Mouse (Mus musculus) liver, embryonic 11.5 days (tissue): ENCODE measurements at regions not wholly inside any gene's neighbourhood (a gene's known extent, or its start where the extent isn't known, plus 50 kb on each side); places are given as distances from the start of the nearest gene placed in this dataset.
"Not testable (repeated sequence)": the region's sequence is repeated elsewhere in the genome, so short reads cannot be mapped to it uniquely, and the experiment has no call there.

ENCODE experiments used
- ATAC-seq: fragments of 200-750 bp; cut with Nextera tagmentation; replicated peaks from 2 replicates; pipeline ENCODE4 v1.8.0; 2017; ENCODE audit warnings: moderate number of reproducible peaks, mild to moderate bottlenecking, moderate TSS enrichment, moderate library complexity; ENCODE audit not compliant: low FRiP score
- DNase-seq: peaks from one replicate; pipeline ENCODE4 v3.0.0-alpha.2; 2017; ENCODE audit warnings: low spot score
- H3K27ac ChIP-seq: fragments of 300-500 bp; sonication (generic); 2 replicates; pipeline ENCODE4 v1.5.1; 2014; ENCODE audit warnings: mild to moderate bottlenecking, low read depth, low read length, control low read depth
- H3K27me3 ChIP-seq: fragments of 300-500 bp; sonication (generic); replicated peaks from 2 replicates; pipeline ENCODE4 v1.6.1; 2014; ENCODE audit warnings: low read length, mixed read lengths; ENCODE audit not compliant: control insufficient read depth, insufficient read depth
- H3K36me3 ChIP-seq: fragments of 300-500 bp; sonication (generic); 2 replicates; pipeline ENCODE4 v1.6.1; 2014; ENCODE audit warnings: mild to moderate bottlenecking, low read length, moderate library complexity, mixed read lengths; ENCODE audit not compliant: control insufficient read depth, insufficient read depth
- H3K4me1 ChIP-seq: fragments of 300-500 bp; sonication (generic); replicated peaks from 2 replicates; pipeline ENCODE4 v1.6.1; 2014; ENCODE audit warnings: low read length, mixed read lengths; ENCODE audit not compliant: control insufficient read depth, insufficient read depth
- H3K4me2 ChIP-seq: fragments of 300-500 bp; sonication (generic); 2 replicates; pipeline ENCODE4 v1.6.1; 2014; ENCODE audit warnings: mild to moderate bottlenecking, control low read depth, moderate library complexity
- H3K4me3 ChIP-seq: fragments of 300-500 bp; sonication (generic); 2 replicates; pipeline ENCODE4 v1.5.1; 2014; ENCODE audit warnings: low read depth, low read length, control low read depth
- H3K9ac ChIP-seq: fragments of 300-500 bp; sonication (generic); 2 replicates; pipeline ENCODE4 v1.6.1; 2014; ENCODE audit warnings: low read depth, low read length, control low read depth
- H3K9me3 ChIP-seq: fragments of 300-500 bp; sonication (generic); 2 replicates; pipeline ENCODE4 v1.6.1; 2016; ENCODE audit warnings: low read length, inconsistent platforms, mixed read lengths; ENCODE audit not compliant: control insufficient read depth
- WGBS: fragments of 180-500 bp; shearing (Covaris S2); extraction: QIAGEN DNeasy Blood & Tissue Kit; methylation state at CpG from one replicate; pipeline ENCODE4 v1.1.7; 2014; 5-methylcytosine and 5-hydroxymethylcytosine counted together

DNA sequence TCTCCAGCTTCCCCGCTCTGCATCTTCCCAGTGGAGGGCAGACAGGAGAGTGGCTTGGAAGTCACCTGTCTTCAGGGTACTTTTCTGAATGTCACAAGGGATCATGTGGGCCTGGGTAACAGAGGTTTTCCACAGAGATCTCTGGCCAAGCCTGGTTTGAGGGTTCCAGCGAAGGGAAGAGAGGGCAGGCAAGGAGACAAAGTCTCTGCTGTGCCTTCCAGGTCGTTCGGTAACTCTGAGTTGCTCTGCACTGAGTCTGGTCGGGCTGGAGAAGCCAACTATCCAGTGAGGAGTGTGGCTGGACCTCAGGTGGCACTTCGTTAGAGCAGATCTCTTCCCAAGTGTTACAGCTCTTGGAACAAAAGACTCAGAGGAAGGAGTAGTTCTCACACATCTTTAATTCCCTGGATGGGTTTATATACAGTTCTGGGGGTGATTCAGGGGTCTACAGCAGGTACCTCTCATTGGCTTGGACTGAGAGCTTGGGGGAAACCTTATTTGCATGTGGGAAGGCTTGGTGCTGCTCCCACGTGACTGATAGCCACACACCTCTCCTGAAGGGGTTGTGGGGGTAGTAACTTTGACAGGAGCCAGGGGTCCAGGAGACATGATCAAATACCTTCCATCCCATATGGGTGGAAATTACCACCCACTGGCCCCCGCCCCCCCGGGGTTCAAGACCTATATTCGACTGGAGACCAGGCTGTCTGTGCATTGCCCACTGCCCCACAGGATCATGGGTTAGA lies 71.1 kb downstream of the Tex35 start:
- DNase-seq, result no peak
- no peak overlapping the region for H3K9ac ChIP-seq

DNA sequence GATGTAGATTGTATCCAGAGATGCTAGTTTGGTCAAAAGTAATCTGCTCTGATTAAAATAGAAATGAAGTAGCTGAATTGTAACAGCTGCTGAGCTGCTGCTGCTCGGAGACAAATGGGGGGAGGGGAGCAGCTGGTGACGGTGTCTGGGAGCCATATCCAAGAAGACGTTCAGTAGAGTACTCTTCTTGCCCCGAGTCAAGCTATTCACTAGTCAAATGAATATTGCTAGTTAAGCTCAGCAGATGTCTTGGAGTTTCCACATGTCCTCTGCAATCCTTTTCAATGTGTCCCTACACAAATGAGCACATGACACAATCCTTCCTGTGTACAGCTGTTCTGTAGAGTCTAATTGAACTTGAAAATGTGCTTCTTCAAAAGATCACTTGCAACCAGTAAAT lies 71.7 kb downstream of the Tex35 start:
- Histone ChIP-seq H3K36me3 (no peaks in the 10 kb centered on the region), H3K9ac (no peak overlapping the region), H3K4me3 (no peak overlapping the region), H3K4me2 (no peak overlapping the region), H3K27me3 (no peaks in the 10 kb centered on the region), H3K4me1 (peaks cover 27% of the 10 kb centered on the region), H3K9me3 (no peaks in the 10 kb centered on the region; the same call in 1 of the 2 replicates), H3K27ac (no peak overlapping the region)
- DNase-seq, result no peak
- 69% methylated on average over 4 of the region's 4 CpGs for WGBS
- ATAC-seq, result no peak

More for the DNA sequence above, 71.1 kb downstream of the Tex35 start:
- H3K27me3 ChIP-seq, result no peaks in the 10 kb centered on the region
- H3K36me3 ChIP-seq, result no peaks in the 10 kb centered on the region
- H3K9me3 ChIP-seq, result no peaks in the 10 kb centered on the region; the same call in 1 of the 2 replicates
- peaks cover 27% of the 10 kb centered on the region for H3K4me1 ChIP-seq
- H3K4me2 ChIP-seq, result no peak overlapping the region
- H3K4me3 ChIP-seq, result no peak overlapping the region
- no peak overlapping the region for H3K27ac ChIP-seq
- 83% methylated on average over 10 of the region's 10 CpGs for WGBS
- no peak for ATAC-seq

- not testable (repeated sequence) for H3K9me3 ChIP-seq, H3K36me3 ChIP-seq, H3K4me3 ChIP-seq, DNase-seq, H3K4me2 ChIP-seq, H3K9ac ChIP-seq, H3K27me3 ChIP-seq, H3K27ac ChIP-seq, ATAC-seq
- WGBS, result 88% methylated on average over 8 of the region's 8 CpGs
- H3K4me1 ChIP-seq, result peaks cover 25% of the 10 kb centered on the region
Measured at GRCm38 (mm10) chr1:157035221-157035620, 73.3 kb downstream of the Tex35 start.

- Histone ChIP-seq H3K36me3 (no peaks in the 10 kb centered on the region), H3K9me3 (no peaks in the 10 kb centered on the region), H3K4me1 (no peaks in the 10 kb centered on the region), H3K4me2 (no peak overlapping the region), H3K27ac (no peak overlapping the region), H3K9ac (no peak overlapping the region), H3K27me3 (no peaks in the 10 kb centered on the region), H3K4me3 (no peak overlapping the region)
- 93% methylated on average over 3 of the region's 3 CpGs for WGBS
- DNase-seq (no peak), ATAC-seq (no peak)
Measured at GRCm38 (mm10) chr1:157028682-157029081, 79.8 kb downstream of the Tex35 start.

DNA sequence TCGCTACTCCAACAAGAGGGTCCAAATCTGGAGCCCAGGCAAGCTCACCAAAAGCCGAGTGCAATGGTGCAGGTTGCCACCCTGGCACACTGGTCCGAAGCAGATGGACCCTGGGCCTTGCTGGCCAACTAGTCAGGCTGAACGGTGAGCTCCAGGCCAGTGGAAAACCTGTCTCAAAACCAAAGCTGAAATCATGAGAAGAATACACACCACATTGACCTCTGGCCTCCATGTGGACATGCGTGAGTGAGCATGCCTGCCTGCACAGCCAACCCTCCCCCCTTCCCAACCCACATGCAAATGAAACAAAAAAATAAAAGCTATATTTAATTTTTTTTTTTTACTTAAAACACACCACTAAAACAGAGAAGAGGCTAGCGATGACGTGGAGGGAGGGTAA lies 80.8 kb downstream of the Tex35 start:
- Histone ChIP-seq H3K27me3 (no peaks in the 10 kb centered on the region), H3K4me1 (no peaks in the 10 kb centered on the region), H3K27ac (no peak overlapping the region), H3K4me3 (no peak overlapping the region), H3K9ac (no peak overlapping the region), H3K4me2 (no peak overlapping the region), H3K36me3 (no peaks in the 10 kb centered on the region), H3K9me3 (no peaks in the 10 kb centered on the region)
- no peak for ATAC-seq
- no peak for DNase-seq
- 89% methylated on average over 7 of the region's 7 CpGs for WGBS

DNA sequence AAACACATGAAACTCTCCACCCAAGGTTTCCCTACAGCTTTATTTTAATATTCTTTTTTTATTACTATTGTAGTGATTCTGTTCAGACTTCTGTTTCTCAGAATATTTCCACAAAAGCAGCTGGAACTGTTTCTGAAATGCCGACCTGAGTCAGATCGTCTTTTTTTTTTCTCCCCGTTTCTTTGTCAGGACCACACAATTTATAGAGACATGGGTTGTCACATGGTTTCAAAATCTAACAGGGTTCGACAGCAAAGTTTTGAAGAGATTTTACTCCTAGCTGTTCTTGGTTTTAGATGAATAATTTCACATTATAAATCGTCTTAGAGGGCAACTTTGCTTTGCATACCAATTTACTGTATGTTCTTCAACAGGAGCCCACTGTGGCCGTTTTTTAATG lies 84.0 kb upstream of the Ralgps2 start:
- no peaks in the 10 kb centered on the region for H3K4me1 ChIP-seq
- DNase-seq, result no peak
- H3K9me3 ChIP-seq, result no peaks in the 10 kb centered on the region
- no peaks in the 10 kb centered on the region for H3K36me3 ChIP-seq
- no peak for ATAC-seq
- no peak overlapping the region for H3K4me3 ChIP-seq
- no peaks in the 10 kb centered on the region for H3K27me3 ChIP-seq
- no peak overlapping the region for H3K4me2 ChIP-seq
- H3K27ac ChIP-seq, result no peak overlapping the region
- no peak overlapping the region for H3K9ac ChIP-seq
- 79% methylated on average over 6 of the region's 6 CpGs for WGBS

DNA sequence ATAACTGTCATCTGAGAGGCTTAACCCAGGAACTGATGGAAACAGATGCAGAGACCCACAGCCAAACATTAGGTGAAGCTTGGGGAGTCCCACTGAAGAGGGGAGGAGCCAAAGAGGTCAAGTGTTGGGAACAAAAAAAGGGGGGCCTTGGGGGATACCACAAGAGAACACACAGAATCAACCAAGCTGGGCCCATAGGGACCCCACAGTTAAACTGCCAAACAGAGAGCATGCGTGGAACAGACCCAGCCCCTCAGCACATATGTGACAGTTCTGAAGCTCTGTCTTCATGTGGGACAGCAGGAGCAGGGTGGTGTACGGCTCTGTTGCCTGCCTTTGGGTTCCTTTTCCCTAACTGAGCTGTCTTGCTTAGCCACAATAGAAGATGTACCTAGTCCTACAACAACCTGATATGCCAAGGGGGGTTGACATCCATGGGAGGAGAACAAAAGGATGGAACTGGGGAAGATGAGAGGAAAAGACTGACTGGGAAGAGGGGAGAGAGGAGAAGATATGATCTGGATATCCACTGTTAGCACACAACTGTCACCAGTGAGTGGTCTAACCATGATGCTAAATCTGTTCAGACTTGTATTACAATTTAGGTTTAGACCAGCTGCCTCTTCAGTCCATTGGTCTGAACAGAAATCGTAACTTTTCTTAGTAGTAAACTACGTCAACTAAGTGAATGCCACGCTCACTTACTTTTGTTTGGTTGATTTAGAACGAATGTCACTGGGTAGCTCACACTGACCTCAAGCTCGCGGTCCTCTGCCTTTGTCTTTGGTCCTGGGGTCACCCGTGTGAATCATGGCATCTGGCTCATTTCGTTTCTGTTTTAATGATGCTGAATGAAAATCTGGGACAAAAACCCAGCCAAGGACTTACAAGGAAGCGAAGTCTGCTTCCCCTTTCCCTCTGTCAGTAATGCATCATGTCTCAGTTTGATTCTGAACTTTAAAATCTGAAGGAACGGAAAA lies 83.3 kb upstream of the Ralgps2 start:
- DNase-seq, result no peak
- H3K27ac ChIP-seq, result no peak overlapping the region
- no peak for ATAC-seq
- no peak overlapping the region for H3K4me2 ChIP-seq
- 87% methylated on average over 12 of the region's 12 CpGs for WGBS
- no peaks in the 10 kb centered on the region for H3K36me3 ChIP-seq
- H3K27me3 ChIP-seq, result no peaks in the 10 kb centered on the region
- no peak overlapping the region for H3K9ac ChIP-seq
- H3K4me1 ChIP-seq, result no peaks in the 10 kb centered on the region
- H3K9me3 ChIP-seq, result no peaks in the 10 kb centered on the region
- H3K4me3 ChIP-seq, result no peak overlapping the region

- Histone ChIP-seq H3K36me3 (no peaks in the 10 kb centered on the region), H3K27me3 (no peaks in the 10 kb centered on the region), H3K9me3 (no peaks in the 10 kb centered on the region), H3K4me2 (no peak overlapping the region), H3K4me3 (no peak overlapping the region), H3K27ac (no peak overlapping the region), H3K4me1 (peaks cover 5% of the 10 kb centered on the region; the same call in 1 of the 2 replicates), H3K9ac (no peak overlapping the region)
- 57% methylated on average over 7 of the region's 7 CpGs for WGBS
- ATAC-seq (no peak), DNase-seq (no peak)
Measured at GRCm38 (mm10) chr1:157019892-157020291, 80.5 kb upstream of the Ralgps2 start.
